Mouse (Mus musculus): ENCODE measurements around the gene Pde4a. TPM values are rescaled to one million over a fixed set of nuclear protein-coding genes. Genes with fewer than 3 reads are reported as not detected.

Pde4a gene
- total RNA-seq, 4 experiments from 2014 or later = 91.9 to 94.8 (median 93.7) TPM

DNA sequence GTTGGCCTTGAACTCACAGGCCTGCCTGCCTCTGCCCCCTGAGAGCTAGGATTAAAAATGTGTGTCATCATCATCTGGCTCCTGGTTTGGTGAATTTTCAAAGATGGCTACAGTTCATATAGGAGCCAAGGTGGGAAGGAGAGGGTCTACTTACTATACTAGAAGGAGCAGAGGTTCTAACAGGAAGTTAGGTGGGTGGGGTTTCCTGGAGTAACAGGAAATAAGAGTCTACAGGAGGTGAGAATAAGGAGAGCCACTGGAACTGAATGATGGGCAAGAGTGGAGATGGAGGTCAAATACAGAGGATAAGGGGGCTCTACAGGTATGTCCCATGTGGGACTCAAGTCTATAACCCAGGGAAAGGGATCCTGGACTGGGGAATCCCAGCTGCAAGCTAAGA lies 17.1 kb upstream of the Pde4a start:
- no peak for DNase-seq (ENCODE audit: low spot score in 2 of 2)

DNA sequence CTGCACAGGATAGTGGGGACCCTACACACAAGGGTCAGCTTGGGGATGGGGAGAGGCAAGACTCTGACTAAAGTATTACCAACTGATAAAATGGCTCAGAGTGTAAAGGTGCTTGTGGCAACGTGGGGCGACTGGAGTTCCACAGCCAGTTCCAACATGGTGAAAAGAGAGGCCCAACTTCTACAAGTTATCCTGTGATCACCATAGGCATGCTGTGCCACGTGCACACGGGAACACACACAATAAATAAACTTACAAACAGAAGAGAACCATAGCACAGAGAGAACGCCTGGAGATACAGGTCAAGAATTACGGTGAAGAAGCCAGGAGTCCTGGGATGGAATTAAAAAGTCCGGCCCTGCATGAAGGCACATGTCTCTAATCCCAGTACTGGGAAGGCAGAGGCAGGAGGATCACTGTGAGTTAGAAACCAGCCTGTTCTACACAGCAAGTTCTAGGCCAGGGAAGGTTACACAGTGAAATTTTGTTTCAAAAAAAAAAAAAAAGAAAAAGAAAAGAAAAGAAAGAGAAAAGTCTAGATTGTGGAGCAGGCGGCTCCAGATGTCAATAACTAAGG lies 16.3 kb upstream of the Pde4a start:
- no peak for DNase-seq (ENCODE audit: low spot score in 2 of 2)

DNA sequence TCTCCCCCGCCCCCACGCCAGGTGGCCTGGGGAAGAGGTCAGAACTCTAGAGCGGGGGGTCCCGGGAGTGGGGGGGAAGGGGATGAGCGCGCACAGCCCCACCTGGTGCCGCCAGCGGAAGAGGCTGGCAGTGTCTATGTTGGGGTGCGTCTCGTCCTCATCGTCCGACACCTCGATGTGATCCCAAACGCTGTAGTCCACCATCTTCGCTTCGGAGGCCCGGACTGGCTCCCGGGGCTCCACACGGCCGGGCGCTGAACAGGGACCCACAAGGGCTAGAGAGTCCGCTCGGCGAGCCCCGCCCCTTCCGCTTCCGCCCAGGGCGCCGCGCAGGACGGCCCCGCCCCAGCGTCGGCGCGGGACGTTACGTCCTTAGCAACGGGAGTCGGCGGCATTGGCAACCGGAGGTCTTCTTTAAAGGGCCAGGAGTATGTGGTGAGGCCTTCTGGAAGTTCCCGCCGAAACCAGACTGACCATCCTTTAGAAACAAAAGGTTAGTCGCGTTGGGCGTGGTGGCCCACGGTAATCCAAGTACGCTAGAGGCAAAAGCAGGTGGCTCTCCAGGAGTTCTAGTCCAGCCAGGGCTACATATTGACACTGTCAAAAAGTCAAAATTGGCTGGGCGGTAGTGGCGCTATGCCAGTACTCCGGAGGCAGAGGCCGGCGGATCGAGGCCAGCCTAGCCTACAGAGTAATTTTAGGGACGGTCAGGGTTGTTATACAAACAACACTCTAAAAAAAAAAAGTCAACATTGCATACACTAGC lies 15.7 kb upstream of the Pde4a start, which contains the start of gene Cdc37:
Cdc37 (minus strand) TSS at position 329 of the 766 bp plus-strand sequence.
- DNase-seq (ENCODE audit: low spot score in 2 of 2) = peak; percentile 83 to 91

DNA sequence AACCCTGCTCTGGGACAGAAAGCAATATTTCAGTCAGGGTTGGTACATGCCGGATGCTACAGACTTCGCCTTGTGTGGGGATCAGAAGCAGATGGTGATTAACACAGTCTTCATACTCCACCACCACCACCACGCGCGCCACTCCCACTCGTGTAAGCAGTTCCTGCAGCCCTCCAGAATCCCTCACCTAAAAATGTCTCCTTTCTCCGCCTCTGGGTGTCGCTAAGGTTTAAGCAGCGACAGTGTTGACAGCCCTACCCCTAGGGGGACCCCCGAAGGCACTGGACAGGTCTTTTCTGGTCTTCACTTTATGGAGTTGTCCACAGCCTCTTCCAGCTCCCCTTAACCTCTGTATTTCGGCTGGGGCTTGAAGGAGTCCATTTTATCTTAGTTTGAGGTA lies 12.8 kb upstream of the Pde4a start:
- peak in 1 of 2 experiments; percentile 76 for DNase-seq (ENCODE audit: low spot score in 2 of 2)

DNA sequence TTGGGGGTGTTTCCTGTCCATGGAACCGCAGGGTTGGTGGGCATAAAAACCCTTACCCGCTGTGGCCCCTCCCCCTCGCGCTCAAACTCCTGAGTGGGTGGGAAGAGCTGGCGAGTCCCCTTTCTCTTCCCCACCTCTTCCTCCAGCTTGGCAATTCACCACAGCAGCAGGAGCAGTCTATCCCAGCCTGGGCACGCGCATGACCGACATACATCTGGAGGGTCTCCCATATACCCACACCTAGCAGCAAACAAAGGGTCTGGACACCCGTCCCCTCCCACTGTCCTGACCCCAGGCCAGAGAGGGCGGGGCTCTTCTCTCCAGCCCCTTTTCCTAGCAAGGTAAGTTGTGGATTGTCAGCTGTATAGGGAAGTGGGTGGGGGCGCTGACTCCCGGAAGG lies 12.2 kb upstream of the Pde4a start:
- DNase-seq (ENCODE audit: low spot score in 2 of 2) = no peak

DNA sequence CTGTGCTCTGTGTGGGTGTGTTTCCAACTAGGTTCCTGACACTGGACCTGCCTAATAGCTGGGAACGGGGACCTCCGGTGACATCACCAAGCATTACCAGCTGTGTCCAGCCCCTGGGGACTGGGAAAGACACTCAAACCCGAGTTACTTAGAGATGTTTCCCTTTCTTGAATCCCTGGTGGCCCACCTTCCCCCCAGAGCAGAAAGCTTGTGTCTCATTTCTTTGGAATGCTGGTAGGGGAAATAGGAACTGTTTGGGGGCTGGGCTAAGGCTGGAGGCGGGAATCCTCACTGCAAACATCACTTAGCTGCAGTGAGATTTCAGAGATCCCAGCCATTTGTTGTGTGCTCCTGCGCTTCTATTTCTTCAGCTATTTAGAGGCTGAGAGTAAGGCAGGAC lies 11.7 kb upstream of the Pde4a start:
- no peak for DNase-seq (ENCODE audit: low spot score in 2 of 2)

DNA sequence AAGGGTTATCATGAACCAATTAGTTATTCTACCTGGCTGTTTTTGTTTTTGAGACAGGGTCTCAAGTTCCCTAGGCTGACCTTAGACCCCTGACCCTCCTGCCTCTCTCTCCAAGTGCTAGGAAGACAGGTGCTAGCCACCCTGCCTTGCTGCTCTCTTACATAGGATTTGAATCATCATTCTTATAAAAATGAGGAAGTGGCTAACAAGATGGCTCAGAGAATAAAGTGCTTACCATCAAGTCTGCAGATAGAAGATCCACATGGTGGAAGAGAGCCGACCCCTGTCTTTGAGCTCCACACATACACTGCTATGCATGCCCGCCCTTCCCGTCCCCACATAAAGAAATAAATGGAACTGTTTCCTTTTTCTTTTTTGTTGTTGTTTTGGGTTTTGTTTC lies 10.7 kb upstream of the Pde4a start:
- no peak for DNase-seq (ENCODE audit: low spot score in 2 of 2)

DNA sequence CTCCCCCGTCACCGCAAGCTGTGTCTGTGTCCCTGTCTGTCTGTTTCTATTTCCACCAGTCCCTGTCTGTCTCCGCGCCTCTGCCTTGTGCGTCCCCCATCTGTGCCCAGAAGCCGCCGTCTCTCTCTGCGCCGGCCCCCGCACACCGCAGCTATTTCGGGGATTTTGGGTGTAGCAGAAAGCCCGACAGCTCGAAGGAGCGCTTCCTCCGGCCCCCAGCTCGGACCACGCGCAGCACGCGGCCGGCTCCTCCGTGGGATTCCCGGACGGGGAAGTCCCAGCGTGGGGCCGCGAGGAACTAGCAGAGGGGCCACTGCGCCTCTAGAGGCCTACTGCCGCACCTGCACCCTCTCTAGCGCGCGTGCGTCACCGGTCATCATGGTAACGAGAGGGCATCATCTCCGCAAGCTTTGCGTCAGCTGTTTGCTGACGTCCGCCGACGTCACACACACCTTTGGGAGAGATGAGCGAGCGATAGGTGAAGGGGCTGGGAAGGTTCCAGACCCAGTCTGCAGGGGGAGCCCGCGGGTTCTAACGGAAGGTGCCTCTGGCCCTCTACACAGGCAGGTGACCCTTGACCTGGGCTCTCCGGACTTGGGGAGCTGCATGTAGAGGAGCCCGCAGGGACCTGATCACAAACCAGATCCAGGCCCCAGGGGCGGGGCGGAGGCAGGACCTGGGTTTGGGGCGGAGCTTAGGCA lies 4.2 kb upstream of the Pde4a start:
- peak; percentile 92 to 95 for DNase-seq (ENCODE audit: low spot score in 2 of 2)

DNA sequence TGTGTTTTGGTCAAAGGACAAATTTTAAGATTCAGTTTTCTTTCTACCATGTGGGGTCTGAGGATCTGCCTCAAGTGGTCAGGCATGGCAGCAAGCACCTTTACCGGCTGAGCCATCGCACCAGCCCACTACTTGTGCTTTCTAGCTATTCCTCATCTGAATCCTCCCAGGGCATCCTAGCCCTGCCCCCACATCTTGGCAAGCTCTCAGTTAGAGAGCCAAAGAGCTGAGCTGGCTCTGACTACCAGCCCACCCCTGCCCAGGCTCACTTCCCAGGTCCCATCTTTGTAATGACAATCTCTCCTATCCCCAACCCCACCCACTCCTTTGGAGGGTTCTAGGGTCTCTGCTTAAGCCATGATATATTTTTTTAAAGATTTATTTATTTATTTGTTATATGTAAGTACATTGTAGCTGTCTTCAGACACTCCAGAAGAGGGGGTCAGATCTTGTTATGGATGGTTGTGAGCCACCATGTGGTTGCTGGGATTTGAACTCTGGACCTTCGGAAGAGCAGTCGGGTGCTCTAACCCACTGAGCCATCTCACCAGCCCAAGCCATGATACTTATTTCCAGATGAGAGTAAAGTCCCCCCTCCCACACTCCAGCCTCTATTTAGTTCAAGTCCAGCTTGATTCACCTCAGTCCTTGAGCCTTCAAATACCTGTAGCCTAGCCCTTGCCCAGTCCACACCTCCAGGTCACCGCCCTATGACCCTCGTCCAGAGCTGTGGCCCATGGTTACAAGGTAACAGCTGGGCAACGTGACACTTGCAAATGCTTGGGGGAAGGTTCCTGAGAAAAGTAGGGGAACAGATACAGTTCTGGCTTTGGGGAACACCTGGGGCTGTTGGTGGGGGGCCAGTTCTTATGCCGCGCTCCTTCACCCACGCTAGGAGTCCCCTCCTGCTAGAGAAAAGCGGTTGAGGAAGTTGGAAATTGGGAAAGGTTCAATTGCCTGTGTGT lies 2.1 kb upstream of the Pde4a start:
- DNase-seq (ENCODE audit: low spot score in 2 of 2) = peak in 1 of 2 experiments; percentile 55

DNA sequence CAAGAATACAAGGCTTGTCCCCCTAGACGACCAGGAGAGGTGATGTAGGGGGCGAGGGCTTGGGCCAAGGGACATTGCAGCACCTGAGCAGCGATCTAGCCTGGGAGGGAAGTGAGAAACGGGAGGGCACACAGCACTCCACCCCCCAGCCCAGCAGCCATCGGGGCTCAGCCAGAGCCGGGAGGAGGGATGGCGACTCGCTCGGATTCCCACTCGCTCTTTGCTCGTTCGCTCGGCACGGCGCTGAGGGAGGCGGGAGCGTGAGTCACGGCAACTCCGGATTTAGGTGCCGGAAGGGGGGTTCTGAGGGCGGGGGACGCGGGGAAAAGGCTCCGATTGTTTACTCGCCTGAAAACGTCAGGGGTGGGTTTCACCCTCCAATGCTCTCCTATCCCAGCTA lies 1.4 kb upstream of the Pde4a start:
- DNase-seq (ENCODE audit: low spot score in 2 of 2) = peak in 1 of 2 experiments; percentile 77

DNA sequence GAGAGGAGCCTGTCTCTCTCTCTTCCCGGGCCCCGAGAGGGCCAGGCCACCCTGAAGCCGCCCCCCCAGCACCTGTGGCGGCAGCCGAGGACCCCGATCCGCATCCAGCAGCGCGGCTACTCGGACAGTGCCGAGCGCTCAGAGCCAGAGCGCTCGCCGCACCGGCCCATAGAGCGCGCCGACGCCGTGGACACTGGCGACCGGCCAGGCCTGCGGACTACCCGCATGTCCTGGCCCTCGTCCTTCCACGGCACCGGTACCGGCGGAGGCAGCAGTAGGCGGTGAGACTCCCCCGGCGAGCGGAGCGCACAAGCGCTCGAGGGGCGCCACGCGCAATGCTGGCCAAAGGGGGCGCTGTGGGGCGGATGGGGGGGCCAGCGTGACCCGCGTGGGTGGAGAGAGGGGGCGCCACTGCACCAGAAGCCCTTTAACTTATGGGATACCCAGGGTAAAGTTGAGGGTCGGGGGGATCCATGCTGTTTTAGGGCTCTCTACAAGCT lies 488 bp downstream of the Pde4a start:
- no peak for DNase-seq (ENCODE audit: low spot score in 2 of 2)

DNA sequence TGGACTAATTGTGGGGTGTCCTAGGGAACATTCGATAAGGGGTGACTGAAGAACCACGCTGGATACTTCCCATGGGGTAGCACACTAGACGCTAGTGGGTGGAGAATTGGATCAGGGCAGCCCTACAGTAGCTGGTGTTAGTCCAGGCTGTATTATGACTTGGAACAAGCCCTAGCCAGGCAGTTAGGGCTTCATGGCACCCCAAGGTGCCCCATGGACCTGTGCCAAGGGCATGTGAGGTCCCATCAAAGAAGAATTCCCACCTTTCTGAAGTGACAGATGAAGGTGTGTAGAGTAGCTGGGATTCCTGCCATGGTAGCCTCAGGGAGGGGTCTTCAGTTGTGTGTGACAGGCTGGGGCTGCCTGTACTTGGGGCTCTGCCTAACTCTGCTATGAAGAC lies 1.0 kb downstream of the Pde4a start:
- DNase-seq (ENCODE audit: low spot score in 2 of 2) = no peak

DNA sequence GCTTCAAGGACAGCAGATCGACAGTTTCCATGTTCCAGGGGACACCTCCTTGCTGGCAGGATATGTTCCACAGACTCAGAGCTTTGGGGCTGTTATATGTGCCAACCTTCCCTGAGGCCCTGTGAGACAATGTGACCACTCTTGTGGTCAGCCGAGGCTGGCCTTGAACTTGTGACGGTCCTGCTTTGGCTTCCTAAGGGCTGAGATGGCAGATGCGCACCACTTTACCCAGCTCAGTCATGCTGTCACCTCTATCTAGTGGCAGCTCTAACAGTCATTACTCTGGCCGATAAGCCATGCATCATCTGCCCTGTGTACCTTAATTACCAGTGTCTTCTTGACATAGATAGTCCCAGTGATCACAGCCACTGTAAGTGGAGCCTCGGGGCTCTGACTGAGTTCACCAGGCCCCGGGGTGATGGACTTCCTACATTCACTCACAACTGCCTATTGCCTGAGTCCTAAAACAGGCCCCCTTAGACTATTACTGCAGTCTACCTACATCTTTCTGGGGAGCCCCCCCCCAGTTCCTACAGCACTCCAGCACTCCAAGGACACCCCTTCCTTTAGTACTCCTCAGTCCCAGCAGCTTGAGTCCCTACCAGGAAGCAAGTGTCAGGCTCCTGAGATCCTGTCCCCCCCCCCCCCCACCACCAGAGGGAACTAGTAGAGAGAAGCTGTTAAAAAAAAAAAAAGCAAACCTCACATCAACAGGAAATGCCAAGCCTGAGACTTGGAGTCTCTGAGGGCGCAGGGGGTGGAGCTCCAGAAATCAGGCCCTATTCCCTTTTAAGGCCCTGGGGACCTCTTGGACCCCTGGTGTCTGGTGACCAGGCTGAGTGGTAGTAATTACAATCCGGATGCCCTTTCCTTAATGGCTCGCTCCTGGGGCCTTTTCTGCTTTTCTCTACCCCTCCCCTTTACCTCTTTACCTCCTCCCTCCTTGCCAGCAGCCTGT lies 1.9 kb downstream of the Pde4a start:
- no peak for DNase-seq (ENCODE audit: low spot score in 2 of 2)

DNA sequence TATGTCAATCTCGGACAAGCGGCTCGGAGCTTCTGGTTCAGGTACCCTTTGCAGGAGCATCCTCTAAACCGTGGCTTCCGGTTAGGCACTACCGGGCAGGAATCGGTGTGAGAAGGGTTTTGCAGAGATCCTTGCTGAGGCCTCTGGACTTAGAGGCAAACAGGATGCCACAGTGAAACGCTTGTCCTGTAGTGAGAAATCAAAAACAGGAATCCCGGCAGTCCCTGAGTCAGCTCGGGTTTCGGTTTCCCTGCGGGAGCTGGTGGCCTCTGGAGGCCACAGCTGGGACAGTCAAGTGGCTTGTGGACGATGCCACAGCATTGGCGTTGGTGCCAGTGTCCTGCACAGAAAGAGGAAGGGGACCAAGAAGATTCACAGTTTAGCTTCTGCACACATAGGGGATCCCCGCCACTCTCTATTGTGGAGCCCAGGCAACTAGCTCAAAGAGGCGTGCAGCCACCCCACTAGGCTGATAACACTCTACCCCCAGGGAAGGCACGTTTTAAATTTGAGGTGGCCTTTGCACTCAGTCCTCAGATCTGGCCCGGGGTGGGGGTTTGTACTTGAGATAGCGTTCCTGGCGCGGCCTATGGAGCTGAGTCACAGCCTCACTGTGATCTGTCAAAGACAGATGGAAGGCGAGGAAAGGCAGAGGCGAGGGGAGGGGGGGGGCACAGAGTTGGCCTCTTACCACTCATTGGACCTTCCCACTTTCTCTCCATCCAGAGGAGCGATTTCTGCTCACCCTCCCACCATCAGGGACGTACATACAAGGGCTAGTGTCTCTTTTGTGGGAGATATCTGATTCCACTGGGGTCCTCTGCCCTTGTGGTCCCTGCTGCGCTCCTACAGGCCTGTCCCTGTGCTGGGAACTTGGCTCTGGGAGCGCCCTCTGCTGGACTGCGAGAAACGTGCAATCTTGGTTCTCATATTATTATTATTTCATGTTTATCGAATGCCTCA lies 2.9 kb downstream of the Pde4a start:
- no peak for DNase-seq (ENCODE audit: low spot score in 2 of 2)

DNA sequence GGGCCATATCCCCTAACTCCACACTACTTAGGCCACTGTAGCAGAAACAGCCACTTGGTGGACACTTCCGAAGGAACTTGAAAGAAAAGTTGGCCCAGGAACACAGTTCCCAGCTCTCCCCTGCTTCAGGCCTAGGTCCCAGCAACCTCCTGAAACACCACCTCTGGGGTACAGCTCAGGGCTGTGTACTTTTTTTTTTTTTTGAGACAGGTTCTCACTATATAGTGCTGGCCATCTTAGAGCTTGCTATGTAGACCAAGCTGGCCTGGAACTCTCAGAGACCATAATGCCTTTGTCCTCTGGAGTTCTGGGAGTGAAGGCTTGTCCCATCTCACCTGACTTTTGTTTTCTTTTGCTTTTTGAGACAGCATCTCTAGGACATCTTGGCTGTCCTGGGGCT lies 3.6 kb downstream of the Pde4a start:
- DNase-seq (ENCODE audit: low spot score in 2 of 2) = no peak

DNA sequence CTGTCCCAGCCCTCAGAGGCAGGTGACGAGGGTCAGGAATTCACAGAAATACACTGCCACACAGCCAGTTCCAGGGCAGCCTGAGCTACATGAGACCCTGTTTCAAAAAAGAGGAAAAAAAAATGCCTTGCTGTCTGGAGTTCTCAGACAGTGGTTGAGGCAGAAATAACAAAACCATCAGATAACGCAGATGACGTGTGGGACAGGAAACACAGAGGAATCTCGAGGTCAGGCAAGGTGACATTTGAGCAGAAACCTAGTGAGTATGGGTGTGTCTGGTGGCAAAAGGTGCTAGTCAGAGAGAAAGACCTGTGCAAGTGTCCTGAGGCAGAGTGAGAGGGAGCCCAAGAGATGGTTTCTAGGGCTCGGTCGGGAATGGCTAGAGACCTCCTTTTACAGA lies 6.8 kb downstream of the Pde4a start:
- DNase-seq (ENCODE audit: low spot score in 2 of 2) = no peak

DNA sequence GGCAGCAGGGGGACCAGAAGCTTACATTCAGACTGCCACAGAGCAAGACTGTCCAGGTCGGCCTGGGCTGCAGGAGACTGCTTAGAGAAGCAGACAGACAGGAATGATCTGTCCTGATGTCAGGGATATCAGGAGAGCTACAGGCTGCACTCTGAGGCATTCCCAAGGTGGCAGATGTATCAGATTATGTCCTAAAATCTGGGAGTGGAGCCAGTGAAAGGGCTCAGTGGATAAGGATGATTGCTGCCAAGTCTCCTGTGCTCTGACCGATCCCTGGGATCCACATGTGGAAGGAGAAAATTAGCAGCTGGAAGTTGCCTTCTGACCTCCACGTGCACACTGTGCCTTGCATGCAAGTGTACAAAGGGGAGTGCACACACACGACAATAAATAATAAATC lies 14.9 kb downstream of the Pde4a start:
- no peak for DNase-seq (ENCODE audit: low spot score in 2 of 2)

DNA sequence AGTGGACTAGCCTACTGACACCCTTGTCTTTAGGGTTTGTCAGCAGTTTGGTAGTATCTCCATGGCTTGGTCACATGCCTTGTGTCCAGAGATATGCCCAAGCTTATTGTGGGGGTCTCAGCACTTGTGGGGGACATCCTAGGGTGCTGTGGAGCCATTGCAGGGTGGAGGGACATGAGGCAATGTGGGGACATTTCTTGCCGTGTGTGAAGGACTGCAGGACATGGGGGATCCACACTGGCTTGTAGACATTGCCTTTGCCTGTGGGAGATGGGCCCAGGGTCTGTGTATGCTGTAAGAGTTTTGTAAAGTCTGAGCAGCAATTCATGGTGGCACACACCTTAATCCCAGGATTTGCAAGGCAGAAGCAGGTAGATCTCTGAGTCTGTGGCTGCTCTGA lies 15.3 kb downstream of the Pde4a start:
- no peak for DNase-seq (ENCODE audit: low spot score in 2 of 2)
